Mouse (Mus musculus): ENCODE measurements at regions not wholly inside any gene's neighbourhood (a gene's known extent, or its start where the extent isn't known, plus 50 kb on each side); places are given as distances from the start of the nearest gene placed in this dataset.

DNA sequence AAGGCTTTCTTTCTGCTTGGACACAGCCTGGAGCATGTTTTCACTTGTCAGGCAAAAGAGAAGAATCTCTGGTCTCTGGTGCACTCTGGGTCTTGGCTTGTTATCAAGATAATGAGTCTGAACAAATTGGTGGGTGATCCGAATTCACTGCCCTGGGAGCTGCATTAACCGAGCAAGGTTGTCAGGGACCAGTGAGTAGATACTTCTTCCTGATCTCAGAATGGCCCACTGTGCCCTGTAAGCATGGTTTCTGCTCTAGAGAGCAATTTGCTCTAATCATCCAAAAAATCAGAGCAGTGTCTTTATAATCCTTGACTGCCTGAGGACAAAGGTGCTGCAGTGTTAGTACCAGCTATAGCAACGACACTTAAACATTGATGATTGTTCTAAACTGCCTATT, 97.2 kb upstream of the 1500015O10Rik start:
- no peak for DNase-seq (ENCODE audit: low spot score)

DNA sequence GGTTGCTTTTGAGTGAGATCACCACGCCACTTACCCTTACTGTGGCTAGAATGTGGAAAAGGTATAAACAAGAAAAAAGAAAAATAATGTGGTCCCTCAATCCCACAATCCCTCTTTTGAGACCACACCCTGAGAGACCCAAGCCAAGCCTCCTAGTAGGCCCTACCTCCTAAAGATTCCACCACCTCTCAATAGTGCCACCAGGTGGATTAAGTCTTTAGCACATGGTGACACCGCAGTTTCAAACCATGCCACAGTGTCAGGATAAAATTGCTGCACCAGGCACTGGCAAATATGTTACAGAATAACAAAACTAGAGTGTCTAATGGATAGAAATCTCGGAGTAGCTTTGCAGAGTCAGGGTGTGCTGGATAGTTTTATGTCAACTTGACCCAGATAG, 94.7 kb upstream of the 1500015O10Rik start:
- DNase-seq (ENCODE audit: low spot score) = no peak

DNA sequence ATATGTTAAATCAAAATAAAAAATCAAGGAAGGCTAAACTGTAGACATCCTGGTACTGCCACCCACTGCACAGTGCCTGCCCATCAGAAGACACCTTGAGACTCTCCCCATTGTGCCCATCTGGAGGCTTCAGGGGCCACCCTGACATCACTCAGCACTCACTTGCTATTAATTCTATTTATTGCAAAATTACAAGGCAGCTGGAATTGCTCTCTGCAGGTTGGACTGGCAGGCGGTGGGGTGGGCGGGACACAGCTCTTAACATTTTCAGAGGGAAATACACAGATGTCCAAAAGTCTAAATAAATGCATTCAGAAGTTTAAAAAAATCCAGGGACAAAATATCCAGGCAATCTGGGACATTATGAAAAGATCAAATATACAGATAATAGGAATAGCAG, 92.4 kb upstream of the 1500015O10Rik start:
- DNase-seq (ENCODE audit: low spot score) = peak; percentile 59

DNA sequence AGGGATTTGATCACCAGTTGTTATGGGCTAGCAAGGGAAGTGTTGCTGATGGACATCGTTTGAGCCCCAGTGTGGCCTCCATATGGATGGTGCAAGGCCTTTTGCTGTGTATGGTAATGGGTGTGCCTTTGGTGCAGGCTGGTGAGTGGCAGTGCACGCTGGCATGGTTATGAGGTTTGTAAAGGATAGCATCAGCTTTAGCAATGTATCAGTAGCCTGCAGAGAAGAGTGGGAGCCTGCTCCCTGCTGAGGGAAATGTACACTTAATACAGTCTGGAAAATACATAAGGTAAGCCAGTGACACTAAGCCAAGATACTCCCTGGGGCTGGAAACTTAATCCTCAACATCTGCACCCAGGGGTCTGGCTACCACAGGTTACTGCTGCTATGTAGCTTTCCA, 58.4 kb upstream of the 1500015O10Rik start:
- no peak for DNase-seq (ENCODE audit: low spot score)
